Mouse (Mus musculus): ENCODE data around the gene Pak2. TPM values are rescaled to one million over a fixed set of nuclear protein-coding genes. Genes with fewer than 3 reads are reported as not detected.
"Not testable (repeated sequence)": the region's sequence is repeated elsewhere in the genome, so short reads cannot be mapped to it uniquely, and the experiment has no call there.

Pak2 gene
- polyA plus RNA-seq, 1 experiment from 2014 or later: 21.8 TPM

GRCm38 (mm10) chr16:32091466-32091865 is 12.3 kb upstream of the Pak2 start:
- Histone ChIP-seq H3K4me3 (no peak overlapping the region), H3K9me3 (replicated peaks) (no peaks in the 10 kb centered on the region), H3K4me1 (replicated peaks) (no peaks in the 10 kb centered on the region), H3K4me2 (no peak overlapping the region), H3K9ac (no peak overlapping the region), H3K27me3 (no peaks in the 10 kb centered on the region), H3K36me3 (peaks cover 65% of the 10 kb centered on the region), H3K27ac (no peak overlapping the region)
- 93% methylated on average over 7 of the region's 7 CpGs for WGBS
- no peak for ATAC-seq (replicated peaks; ENCODE audit: insufficient number of reproducible peaks, insufficient read depth, low FRiP score, low read depth)

GRCm38 (mm10) chr16:32087629-32088443 is 8.7 kb upstream of the Pak2 start:
- WGBS: 73% methylated on average over 17 of the region's 17 CpGs
- ATAC-seq (replicated peaks; ENCODE audit: insufficient number of reproducible peaks, insufficient read depth, low FRiP score, low read depth): no peak
- Histone ChIP-seq H3K4me1 (replicated peaks) (no peaks in the 10 kb centered on the region), H3K27ac (peak overlapping the region; percentile 49), H3K9me3 (replicated peaks) (no peaks in the 10 kb centered on the region), H3K4me2 (peak overlapping the region; percentile 8; the same call in 1 of the 2 replicates), H3K27me3 (no peaks in the 10 kb centered on the region), H3K4me3 (no peak overlapping the region), H3K9ac (no peak overlapping the region), H3K36me3 (peaks cover 77% of the 10 kb centered on the region)

DNA sequence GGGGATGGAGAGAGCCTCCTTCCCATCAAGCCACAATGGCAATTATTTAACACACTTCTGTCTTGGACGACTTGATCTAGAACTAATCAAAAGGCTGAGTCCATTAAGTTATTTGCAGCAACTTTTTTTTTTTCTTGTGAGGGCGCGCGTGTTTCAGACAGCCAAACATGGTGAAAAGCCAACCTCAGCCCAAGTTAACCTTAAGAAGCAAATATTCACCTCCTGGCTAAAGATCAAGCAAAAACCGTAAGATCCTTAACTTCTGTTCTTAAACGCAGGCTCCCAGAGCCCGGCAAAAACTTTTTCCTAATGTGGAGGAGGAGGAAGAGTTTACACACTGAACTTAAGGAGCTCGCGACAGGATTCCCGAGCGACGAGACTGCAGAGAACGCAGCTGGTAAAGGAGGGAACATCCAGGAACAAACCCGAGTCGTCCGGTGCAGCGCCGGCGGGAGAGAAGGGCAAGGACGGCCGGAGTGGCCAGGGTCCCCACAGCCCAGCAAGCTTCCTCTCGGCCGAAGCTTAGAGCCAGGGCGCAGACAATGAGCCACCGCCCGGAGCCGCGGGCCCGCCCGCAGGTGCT is 643 bp downstream of the Pak2 start:
- WGBS: under 1% methylated on average over 30 of the region's 30 CpGs
- Histone ChIP-seq H3K27me3 (no peaks in the 10 kb centered on the region), H3K4me1 (replicated peaks) (peaks cover 25% of the 10 kb centered on the region), H3K9ac (peak overlapping the region; percentile 99), H3K4me2 (peak overlapping the region; percentile 60), H3K9me3 (replicated peaks) (no peaks in the 10 kb centered on the region), H3K4me3 (peak overlapping the region; percentile 100), H3K36me3 (peaks cover 2% of the 10 kb centered on the region), H3K27ac (peak overlapping the region; percentile 98)
- ATAC-seq (replicated peaks; ENCODE audit: insufficient number of reproducible peaks, insufficient read depth, low FRiP score, low read depth): no peak; the same call in 1 of the 2 replicates

GRCm38 (mm10) chr16:32077648-32078407 is 1.3 kb downstream of the Pak2 start:
- peak overlapping the region; percentile 100 for H3K4me3 ChIP-seq
- peak overlapping the region; percentile 99 for H3K9ac ChIP-seq
- H3K27me3 ChIP-seq: no peaks in the 10 kb centered on the region
- H3K4me1 ChIP-seq (replicated peaks): peaks cover 25% of the 10 kb centered on the region
- H3K9me3 ChIP-seq (replicated peaks): no peaks in the 10 kb centered on the region
- ATAC-seq (replicated peaks; ENCODE audit: insufficient number of reproducible peaks, insufficient read depth, low FRiP score, low read depth): no peak
- H3K27ac ChIP-seq: peak overlapping the region; percentile 98
- no peaks in the 10 kb centered on the region for H3K36me3 ChIP-seq
- 3% methylated on average over 13 of the region's 13 CpGs for WGBS
- peak overlapping the region; percentile 60 for H3K4me2 ChIP-seq

DNA sequence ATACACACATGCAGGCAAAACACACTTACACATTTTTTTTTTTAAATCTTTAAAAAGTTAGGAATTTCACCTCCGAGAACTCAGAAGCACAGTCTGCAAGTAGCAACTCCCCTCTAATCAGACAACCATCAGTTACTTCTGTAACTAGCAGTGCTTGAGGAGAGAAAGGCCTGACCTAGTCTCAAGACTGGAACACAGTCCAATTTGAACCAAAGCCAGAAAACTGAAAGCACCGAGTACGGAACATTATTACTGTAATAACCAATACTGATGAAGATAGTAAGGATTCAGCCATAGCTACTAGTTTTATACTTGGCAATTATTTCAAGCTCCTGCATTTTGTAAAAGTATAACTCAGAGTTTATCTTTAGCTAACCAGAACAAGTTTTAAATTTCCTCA is 2.7 kb downstream of the Pak2 start:
- H3K27me3 ChIP-seq: no peaks in the 10 kb centered on the region
- H3K9me3 ChIP-seq (replicated peaks): no peaks in the 10 kb centered on the region
- WGBS: 35% methylated on average over 3 of the region's 3 CpGs
- H3K27ac ChIP-seq: no peak overlapping the region
- ATAC-seq (replicated peaks; ENCODE audit: insufficient number of reproducible peaks, insufficient read depth, low FRiP score, low read depth): no peak
- H3K4me3 ChIP-seq: no peak overlapping the region
- no peak overlapping the region for H3K9ac ChIP-seq
- peak overlapping the region; percentile 60 for H3K4me2 ChIP-seq
- no peaks in the 10 kb centered on the region for H3K36me3 ChIP-seq
- H3K4me1 ChIP-seq (replicated peaks): peaks cover 25% of the 10 kb centered on the region

- Histone ChIP-seq H3K27ac (no peak overlapping the region), H3K9me3 (replicated peaks) (no peaks in the 10 kb centered on the region), H3K27me3 (no peaks in the 10 kb centered on the region), H3K9ac (no peak overlapping the region), H3K36me3 (no peaks in the 10 kb centered on the region), H3K4me3 (no peak overlapping the region), H3K4me1 (replicated peaks) (peaks cover 25% of the 10 kb centered on the region), H3K4me2 (no peak overlapping the region)
- WGBS: 56% methylated on average over 1 of the region's 1 CpGs
- no peak for ATAC-seq (replicated peaks; ENCODE audit: insufficient number of reproducible peaks, insufficient read depth, low FRiP score, low read depth)
Observed at GRCm38 (mm10) chr16:32075762-32076161, 3.4 kb downstream of the Pak2 start.

DNA sequence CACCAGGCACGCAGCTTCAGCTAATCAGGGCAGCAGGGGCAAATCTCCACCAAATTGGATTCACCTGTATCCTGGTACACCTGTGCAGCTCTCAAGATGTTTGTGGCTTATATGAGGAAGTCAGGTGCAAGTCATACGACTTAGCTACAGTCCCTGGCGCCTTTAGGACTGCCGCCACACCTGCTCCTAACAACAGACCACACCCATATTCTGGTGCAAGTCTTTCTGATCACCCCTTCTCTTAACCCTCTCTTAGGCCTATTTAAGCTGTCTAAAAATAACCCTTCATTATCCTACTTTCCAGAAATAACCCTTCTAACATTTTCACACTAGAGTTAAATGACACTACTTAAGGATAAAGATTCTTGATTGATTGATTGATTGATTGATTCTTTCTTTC is 9.1 kb downstream of the Pak2 start:
- 36% methylated on average over 4 of the region's 4 CpGs for WGBS
- H3K9me3 ChIP-seq (replicated peaks); H3K4me2 ChIP-seq; H3K27me3 ChIP-seq; H3K27ac ChIP-seq; H3K4me3 ChIP-seq; H3K36me3 ChIP-seq; ATAC-seq (replicated peaks; ENCODE audit: insufficient number of reproducible peaks, insufficient read depth, low FRiP score, low read depth); H3K9ac ChIP-seq: not testable (repeated sequence)
- peaks cover 33% of the 10 kb centered on the region for H3K4me1 ChIP-seq (replicated peaks)

DNA sequence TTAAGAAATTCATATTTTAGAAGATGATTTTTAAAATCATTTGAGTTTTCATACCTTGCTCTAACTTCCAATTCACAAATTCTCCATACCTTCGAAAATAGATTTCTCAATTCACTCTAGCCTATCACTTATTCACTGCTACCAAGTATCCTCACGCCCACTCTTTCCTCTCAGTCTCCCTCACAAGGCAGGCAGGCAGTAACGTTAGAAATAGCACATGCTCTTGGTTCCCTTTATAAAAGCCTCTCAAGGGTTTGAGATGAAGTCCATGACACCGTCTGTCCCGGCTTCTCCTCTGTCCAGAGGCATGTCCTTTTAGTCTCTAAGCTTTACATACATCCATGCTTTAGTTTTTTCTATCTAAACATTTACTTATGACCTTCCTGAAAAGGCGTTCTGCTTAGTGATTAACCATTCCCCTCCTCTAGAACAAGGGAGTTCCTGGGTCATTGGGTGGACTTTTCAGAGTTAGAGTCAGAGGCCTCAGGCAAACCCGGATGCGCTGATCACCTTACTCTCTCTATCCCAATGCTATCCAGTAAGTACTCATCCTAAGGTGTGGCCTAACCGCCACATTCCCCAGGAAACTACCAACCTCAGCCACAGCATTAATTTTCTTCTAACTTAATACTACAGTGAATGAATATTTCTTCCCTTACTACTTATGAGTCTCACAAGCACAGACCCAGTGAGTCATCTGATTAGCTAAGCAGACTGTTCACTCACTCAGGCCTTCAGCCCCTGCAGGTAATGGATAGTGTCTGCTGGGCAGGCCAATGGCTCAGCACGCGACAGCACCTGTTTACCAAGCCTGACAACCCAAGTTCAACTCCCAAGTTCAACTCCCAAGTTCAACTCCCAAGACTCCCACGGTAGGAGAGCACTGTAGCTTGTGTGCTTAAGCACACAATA is 10.5 kb downstream of the Pak2 start:
- Histone ChIP-seq H3K9me3 (replicated peaks) (no peaks in the 10 kb centered on the region), H3K27me3 (no peaks in the 10 kb centered on the region), H3K9ac (no peak overlapping the region), H3K36me3 (no peaks in the 10 kb centered on the region), H3K4me1 (replicated peaks) (peaks cover 37% of the 10 kb centered on the region), H3K4me3 (no peak overlapping the region), H3K27ac (no peak overlapping the region), H3K4me2 (no peak overlapping the region)
- no peak for ATAC-seq (replicated peaks; ENCODE audit: insufficient number of reproducible peaks, insufficient read depth, low FRiP score, low read depth)
- WGBS: 67% methylated on average over 12 of the region's 12 CpGs

DNA sequence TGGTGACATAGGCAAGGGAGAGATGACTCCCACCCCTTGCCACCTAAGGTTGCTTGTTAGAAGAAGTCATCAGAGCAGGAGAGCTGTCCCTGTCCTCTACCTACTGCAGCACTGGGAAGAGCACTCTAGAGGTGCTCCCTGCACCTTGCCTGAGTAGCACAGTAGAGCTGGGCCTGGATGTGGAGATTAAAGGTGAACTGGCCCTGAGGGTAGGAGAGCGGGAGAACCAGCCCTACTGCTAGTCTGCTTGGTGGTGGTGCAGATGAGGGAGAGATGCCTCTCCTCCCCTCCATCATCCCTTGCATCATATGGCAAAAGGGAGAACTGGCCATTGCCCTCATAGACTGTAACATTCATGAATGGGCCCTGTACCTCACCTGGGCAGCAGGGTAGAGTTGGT is 12.2 kb downstream of the Pak2 start:
- Histone ChIP-seq H3K36me3 (no peaks in the 10 kb centered on the region), H3K9ac (no peak overlapping the region), H3K4me1 (replicated peaks) (peaks cover 45% of the 10 kb centered on the region), H3K27me3 (no peaks in the 10 kb centered on the region), H3K27ac (no peak overlapping the region), H3K4me3 (no peak overlapping the region), H3K9me3 (replicated peaks) (no peaks in the 10 kb centered on the region), H3K4me2 (no peak overlapping the region)
- WGBS: 100% methylated on average over 1 of the region's 1 CpGs
- no peak for ATAC-seq (replicated peaks; ENCODE audit: insufficient number of reproducible peaks, insufficient read depth, low FRiP score, low read depth)

GRCm38 (mm10) chr16:32063900-32064299 is 15.2 kb downstream of the Pak2 start:
- 53% methylated on average over 7 of the region's 7 CpGs for WGBS
- H3K27me3 ChIP-seq: no peaks in the 10 kb centered on the region
- no peaks in the 10 kb centered on the region for H3K9me3 ChIP-seq (replicated peaks)
- no peak overlapping the region for H3K9ac ChIP-seq
- ATAC-seq (replicated peaks; ENCODE audit: insufficient number of reproducible peaks, insufficient read depth, low FRiP score, low read depth): no peak
- peaks cover 40% of the 10 kb centered on the region for H3K4me1 ChIP-seq (replicated peaks)
- no peak overlapping the region for H3K4me3 ChIP-seq
- no peaks in the 10 kb centered on the region for H3K36me3 ChIP-seq
- H3K4me2 ChIP-seq: no peak overlapping the region
- no peak overlapping the region for H3K27ac ChIP-seq

- Histone ChIP-seq H3K9ac (no peak overlapping the region), H3K4me1 (replicated peaks) (peaks cover 32% of the 10 kb centered on the region), H3K4me3 (no peak overlapping the region), H3K27ac (no peak overlapping the region), H3K36me3 (no peaks in the 10 kb centered on the region), H3K4me2 (no peak overlapping the region), H3K27me3 (no peaks in the 10 kb centered on the region), H3K9me3 (replicated peaks) (no peaks in the 10 kb centered on the region)
- WGBS: 50% methylated on average over 2 of the region's 2 CpGs
- ATAC-seq (replicated peaks; ENCODE audit: insufficient number of reproducible peaks, insufficient read depth, low FRiP score, low read depth): no peak
Observed at GRCm38 (mm10) chr16:32062226-32062625, 16.9 kb downstream of the Pak2 start.
